Mouse (Mus musculus) mouse embryonic stem cell (cell line): ENCODE data around the gene Git1.

Experiments
- in situ Hi-C, 2 experiments: fragments of 300-500 bp; cut with MboI; formaldehyde crosslinking; loops; 1 replicate in 1 of 2; 3 replicates in 1 of 2; pipeline ENCODE4 v1.14.3; 2019 to 2020; ENCODE audit warnings: low sequenced_read_pairs in 2 of 2, low pct_unique_long_range_greater_than_20kb in 1 of 2, mixed read lengths in 1 of 2; ENCODE audit not compliant: unreplicated experiment in 1 of 2

Git1 gene

DNA sequence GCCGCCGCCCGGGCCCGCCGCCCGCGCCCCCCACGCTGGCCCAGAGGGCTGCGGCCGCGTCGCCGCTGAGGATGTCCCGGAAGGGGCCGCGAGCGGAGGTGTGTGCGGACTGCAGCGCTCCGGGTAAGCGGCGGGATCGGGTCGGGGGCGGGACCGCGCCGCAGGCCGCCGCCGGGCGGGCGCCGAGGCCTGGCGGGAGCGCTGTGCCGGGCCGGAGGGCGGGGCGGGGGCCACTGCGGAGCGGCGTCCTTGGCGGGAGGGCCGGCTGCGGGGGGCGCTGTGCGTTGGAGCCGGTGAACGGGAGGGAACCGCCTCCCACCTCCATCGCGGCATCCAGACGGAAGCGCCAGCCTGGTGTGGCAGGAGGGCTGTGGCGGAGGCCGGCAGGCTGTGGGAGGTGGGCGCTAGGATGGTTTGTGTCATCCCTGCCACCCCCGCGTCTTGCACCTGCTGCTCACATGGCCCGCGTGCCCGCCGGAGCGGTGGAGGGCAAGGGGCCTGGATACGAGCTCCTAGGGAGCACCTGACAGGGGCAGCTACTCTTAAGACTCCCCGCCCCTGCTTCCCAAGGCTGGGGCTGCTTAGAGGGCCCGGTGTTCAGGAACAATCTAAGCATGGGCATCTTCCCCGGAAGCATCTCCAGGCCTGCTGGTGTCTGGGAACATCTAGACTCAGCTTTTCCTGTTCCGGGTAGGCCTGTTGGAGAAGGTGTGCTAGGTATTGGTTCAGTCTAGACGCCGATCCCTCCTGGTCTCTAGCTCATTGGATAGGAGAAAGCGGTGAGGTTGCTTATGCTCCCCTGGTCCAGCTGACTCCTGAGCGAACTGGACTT, at the start of gene Git1:
TSS of gene Git1 (plus strand) at position 51 of the 832 bp plus-strand sequence.
- in situ Hi-C loops: no loop called here

DNA sequence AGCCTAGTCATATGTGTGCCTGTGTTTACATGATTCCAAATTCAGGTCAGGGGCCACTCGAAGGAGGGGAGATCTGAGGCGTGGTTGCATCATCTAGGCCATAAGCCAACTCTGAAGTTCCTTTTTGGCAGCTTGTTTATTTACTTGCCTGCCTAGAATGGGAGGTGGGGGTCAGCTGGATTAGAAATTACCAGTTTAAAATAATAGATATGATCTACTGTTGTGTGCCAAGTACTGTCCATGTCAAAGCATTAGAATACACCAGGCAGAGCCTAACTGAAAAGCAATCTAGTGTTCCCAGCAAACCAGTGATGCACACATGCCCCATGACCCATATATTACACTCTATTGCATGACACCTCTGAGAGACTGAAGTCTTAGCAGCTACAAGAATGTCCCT, 48.4 kb upstream of the Git1 start:
- in situ Hi-C loops: loop anchor here in 1 of 2 experiments (10.0 kb wide), 1 partner anchor 350 kb away; no protein-coding TSS in a partner anchor

DNA sequence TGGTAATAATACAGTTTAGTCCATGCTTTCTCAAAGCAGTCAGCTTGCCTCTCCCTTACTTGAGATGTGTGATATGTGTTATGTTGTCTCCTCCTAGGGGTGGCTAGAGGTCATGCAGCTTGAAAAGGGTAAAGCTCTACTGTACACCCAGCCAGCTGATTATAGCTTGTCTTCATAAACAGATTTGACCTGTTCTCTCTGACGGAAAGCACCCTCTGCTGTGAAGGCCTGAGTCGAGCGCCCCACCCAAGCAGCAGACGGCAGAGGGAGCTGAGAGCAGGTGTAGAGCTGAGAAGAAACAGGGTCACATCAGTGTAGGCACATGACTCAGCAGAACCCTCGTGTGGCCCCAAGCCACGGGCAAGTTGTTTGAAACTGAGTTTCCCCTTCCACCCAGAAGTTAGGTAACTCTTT, 46.7 kb upstream of the Git1 start:
- in situ Hi-C loops: loop anchor here in 1 of 2 experiments (10.0 kb wide), 1 partner anchor 352 kb away; no protein-coding TSS in a partner anchor

DNA sequence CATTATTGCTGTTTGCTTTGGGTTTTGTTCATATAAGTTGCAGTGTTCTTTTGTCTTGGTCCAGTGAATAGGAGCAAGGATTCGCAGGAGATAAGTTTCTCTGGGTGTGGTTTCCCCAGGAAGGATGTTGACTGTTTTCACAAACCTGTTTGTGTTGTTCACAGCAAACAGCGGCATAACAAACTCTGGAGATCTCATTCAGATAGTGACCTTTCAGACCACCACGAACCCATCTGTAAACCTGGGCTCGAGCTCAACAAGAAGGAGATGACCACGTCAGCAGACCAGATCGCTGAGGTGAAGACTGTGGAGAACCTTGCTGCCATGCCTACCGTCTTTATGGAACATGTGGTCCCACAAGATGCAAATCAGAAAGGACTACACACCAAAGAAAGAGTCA, 44.1 kb upstream of the Git1 start:
- in situ Hi-C loops: loop anchor here in 1 of 2 experiments (10.0 kb wide), 1 partner anchor 354 kb away; no protein-coding TSS in a partner anchor

DNA sequence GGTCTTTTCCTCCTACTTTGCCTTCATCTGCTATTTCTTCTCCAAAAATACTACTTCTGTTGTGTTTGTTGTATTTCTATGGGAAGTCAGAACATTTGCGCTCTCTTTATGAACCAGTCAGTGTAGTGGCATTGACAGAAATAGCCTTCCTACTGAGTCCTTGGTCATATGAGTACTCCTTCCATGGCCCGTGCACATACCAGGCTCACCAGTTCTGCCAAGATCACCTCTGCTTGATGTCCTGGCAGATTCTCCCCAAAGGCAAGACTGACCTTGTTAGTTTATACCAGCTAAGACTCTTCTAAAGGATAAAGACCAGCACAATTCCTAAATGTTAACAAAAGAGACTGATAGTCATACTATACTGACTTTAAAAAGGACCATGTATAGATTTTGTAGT, 41.7 kb upstream of the Git1 start:
- in situ Hi-C loops: no loop called here

DNA sequence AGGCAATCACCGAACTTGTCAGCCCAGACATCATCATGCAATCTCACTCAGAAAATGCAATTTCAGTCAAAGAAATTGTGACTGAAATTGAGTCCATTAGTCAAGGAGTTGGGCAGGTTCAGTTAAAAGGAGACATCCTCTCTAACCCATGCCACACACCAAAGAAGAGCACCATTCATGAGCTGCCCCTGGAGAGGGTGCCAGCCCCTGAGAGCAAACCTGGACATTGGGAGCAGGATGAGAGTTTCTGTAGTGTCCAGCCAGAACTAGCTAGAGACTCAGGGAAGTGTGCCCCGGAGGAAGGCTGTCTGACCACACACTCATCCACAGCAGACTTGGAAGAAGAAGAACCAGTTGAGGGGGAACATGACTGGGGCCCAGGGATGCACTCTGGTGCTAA, 40.0 kb upstream of the Git1 start:
- in situ Hi-C loops: no loop called here

DNA sequence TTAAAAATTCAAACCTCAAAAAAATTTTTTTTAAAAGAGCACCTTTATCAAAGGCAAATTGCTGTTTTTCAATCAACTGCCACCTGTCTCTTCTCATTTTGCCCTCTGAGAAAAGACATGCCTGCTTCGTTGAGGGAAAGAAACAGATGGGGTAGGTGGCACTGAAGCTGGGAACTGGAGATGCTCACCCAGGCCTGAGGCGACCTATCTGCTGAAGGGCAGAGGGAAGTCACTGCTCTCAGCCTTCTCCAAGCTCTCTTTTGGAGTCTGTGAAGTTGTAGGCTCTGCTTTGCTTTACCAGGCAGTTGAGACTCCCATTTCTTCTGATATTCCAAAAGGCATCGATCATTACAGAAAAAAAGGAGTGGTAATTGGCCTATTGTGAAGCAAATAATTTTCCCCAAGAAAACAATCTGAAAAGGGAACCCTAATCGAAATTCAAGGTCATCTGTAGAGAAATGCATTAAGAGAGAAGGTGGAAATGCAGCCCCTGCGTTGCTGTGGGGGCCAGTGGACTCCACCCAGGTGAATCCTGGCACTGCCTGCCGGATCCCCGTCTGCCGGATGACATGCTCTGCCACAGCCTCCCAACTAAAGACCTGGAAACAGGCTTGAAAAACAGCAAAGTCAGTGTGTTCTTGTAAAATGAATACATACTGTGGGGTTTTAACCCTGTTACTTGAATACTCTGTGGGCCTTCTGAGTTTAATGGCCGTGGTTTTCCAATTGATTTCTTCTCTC, 37.4 kb upstream of the Git1 start:
- in situ Hi-C loops: no loop called here

DNA sequence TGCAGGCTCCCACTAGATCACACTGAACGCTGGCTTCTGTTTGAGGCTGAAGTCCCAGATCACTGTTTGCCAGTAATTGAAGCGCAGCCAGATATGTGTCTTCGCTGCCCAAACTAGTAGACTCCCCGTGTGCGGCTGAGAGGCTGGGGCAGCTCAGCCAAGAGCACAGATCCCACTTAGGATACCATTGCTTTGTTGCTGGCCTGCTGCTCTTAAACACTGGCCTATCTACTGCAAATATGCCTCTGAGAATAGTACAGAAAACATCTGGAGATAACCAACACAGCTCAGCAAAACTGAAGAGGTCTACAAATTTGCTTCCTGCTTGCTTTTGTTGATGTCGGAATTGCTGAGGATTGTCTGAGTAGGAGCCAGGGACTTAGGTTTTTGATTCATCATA, 36.5 kb upstream of the Git1 start:
- in situ Hi-C loops: no loop called here

DNA sequence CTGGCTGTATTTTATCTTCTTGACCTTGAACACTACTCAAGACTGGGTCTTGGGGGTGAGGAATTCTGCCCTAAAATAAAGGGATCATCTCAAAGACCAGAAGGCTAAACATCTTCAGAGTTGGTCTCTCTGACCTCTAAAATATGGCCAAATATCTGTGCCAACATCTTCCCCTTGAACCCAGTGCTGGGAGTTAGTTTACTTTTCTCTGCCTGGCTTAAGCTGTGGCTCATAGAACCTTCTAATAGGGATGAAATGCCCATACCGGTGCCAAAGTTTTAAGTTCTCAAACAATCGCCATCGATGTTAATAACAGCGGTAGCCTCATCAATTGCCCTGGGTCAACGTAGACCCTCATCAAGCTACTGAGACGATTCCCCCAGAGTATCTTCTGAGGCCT, 31.5 kb upstream of the Git1 start:
- in situ Hi-C loops: no loop called here

DNA sequence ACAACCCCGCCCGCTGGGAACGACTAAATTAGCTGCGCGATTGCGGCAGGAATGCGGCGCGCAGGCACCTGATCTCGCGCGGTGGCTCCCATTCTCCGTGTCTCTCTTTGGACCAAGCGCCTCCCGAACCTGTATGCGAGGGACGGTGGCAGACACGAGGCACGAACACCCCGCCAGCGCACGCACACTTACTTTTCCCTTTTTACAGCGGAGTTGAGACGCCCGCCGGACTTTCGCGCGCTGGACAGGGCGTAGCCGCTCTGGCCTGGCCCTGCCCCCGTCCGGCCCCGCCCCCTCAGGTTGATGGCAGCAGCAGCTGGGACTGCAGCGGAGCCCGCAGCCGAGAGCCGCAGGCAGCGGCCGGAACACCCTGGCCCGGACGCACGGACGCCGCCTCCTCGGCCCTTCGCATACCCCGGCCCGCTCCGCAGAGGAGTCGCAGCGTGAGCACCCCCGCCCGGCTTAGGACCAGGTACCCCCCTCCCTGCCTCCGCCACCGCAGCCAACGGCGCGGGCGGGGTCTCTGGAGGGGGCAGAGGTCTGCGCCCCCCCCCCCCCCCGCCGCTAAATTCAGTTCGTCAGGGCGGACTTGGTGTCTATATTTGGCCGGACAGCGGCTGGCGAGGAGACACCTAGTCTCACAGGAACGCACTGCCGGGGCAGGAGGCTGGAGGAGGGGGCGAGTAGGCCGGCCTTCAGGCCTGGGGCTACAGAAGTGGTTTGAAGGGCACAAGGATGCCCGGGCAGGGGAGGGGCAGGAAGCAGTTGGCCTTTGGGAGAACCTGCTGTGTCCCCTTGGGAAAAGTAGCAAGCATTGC, 30.9 kb upstream of the Git1 start, which contains the start of gene Coro6:
TSS of gene Coro6 (plus strand) at position 129 of the 818 bp plus-strand sequence.
- in situ Hi-C loops: no loop called here

DNA sequence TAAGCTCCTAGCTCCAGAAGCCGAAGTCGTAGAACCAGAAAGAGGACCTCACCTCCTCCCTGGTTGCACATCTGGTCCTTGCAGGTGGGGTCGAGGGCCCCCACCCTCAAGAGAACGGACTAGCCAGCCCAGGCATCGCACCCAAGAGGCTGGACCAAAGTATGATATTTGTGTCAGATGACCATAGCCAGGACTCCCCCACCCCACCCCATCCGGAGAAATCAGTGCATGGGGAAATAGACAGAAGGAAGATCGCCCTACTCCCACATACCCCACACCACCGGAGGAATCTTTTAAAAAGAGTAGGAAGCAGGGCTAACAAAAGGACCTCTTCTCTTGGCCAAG, 30.3 kb upstream of the Git1 start:
- in situ Hi-C loops: no loop called here

DNA sequence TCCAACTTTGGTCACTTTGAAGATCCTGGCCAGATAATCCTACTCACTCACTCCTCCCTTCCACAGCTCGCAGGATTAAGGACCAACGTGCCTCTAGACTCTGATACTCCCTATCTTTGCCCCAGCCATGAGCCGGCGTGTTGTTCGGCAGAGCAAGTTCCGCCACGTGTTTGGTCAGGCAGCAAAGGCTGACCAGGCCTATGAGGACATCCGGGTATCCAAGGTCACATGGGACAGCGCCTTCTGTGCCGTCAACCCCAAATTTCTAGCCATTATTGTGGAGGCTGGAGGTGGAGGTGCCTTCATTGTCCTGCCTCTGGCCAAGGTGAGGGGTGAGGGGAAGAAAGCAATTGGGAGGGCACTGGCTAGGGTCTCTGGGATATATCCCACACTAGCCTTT, 29.6 kb upstream of the Git1 start:
- in situ Hi-C loops: no loop called here

DNA sequence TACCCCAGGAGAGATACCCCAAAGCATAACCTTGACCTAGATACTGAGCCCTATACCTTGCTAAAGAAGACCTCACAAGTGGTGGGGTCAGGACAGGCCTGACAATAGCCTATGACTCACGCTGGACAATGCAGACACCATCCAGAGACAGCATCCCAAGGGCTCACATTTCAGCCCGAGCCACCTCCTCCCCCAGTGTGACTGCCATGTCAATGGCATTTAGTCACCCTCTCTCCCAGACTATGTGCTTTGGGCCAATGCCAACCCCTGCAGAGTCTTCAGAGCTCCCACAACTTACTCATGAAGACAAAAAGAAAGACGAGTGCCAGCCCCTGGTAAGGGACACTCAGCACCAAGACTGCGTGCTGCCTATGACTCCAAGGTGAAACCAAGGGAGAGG, 28.7 kb upstream of the Git1 start:
- in situ Hi-C loops: no loop called here

DNA sequence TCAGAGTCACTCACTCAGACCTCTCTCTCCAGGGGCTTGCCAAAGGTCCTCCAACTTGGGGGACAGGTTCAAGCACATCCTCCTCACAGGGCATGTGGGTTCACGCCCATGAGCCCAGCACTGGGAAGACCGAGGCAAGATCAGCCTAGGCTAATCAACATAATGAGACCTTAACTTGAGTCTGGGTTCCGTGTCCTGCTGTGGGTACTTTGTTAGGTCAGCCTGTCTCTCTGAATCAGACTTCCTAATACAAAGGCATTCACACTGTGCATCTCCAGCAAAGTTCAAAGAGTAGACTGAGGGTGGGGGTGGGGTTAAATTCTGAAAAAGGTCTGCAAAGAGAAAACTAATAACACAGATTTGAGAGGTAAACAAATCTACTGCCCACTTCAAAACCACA, 28.3 kb upstream of the Git1 start:
- in situ Hi-C loops: no loop called here

DNA sequence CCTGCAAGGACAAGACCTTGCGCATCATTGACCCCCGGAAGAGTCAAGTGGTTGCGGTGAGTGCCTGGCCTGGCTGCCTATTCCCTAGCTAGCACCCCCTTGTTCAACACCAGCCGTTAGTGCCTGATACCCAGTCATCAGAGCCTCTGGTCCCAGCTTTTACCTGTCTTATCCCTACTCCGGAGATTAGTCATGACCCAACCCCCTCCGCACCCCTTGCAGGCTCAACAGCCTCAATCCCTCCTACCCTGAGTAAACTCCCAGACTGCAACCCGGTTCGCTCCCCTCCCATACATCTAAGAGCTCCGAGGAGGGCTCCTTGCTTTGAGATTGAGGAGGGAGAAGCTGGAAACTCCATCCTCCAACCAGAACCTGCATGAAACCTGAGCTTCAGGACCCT, 26.8 kb upstream of the Git1 start:
- in situ Hi-C loops: no loop called here

DNA sequence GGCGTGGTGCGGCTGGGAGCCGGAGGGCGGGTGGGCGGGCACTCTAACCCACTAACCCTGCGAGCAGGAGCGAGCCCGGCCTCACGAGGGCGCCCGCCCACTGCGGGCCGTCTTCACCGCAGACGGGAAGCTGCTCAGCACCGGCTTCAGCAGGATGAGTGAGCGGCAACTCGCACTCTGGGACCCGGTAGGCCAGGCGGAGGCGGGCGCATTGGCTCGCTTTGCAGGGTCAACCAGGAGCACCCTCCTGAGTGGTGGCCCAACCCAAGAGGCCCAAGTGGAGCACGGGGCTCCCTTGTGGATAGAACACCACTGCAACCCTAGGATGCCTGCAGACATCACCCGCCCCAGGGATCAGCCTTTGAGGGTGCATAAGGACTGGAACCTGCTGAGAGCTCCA, 26.2 kb upstream of the Git1 start:
- in situ Hi-C loops: no loop called here

DNA sequence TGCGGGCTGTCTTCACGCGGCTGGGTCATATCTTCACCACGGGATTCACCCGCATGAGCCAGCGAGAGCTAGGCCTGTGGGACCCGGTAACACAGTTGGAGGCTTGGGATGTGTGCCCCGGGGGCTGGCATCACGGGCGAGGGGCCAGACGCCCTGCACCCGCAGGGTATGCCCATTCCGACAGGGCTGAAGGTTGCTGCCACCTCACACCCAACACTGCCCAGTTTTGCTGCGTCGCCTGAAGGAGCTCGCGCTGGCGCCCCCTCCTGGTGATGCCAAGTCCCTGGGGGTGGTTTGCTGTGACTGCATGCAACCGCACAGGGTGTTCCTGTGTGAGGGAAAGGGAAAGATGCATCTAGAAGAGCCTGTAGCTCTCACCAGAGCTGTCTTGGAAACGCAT, 25.6 kb upstream of the Git1 start:
- in situ Hi-C loops: no loop called here

DNA sequence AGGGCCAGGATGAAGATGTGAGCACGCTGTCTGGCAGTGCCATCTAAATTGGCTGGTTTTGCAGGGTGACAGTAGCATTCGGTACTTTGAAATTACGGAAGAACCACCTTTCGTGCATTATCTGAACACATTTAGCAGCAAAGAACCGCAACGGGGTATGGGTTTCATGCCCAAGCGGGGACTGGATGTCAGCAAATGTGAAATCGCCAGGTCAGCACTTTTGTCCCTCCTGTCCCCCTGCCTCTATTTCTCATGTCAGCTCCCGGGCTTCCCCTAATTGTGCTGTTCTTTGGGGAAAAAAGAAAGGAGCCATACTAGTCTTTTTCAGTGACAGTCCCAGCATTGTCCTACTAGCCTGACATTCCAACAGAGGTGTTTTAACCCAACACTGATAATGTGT, 25.0 kb upstream of the Git1 start:
- in situ Hi-C loops: no loop called here

DNA sequence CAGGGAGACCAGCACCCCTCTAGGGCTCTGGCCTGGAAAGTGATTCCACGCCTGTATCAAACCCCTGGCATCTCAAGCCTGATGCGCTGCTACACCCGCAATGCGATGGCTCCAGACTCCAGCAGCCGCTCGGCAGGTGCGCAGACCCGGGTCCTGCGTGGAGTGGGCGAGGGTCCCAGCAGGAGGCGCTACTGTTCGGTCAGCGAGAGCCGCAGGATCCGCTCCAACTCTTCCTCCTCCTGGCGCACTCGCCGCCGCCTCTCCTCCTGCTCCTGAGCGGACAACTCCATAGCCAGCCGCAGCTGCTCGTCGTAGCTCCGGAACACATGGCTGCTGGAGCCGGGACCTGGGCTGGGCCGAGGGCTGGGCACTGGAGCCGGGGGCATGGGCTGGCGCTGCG, 22.0 kb upstream of the Git1 start:
- in situ Hi-C loops: no loop called here
